Mouse (Mus musculus): ENCODE results near the gene Slc39a13. TPM values are rescaled to one million over a fixed set of nuclear protein-coding genes. Genes with fewer than 3 reads are reported as not detected.
A peak's percentile ranks its signal among the peaks of the same experiment; 100 is the strongest.

The Slc39a13 gene
- polyA plus RNA-seq (2014; fragmentation: Nextera tagmentation; extraction: Ambion mirVana): 34.0 and 36.3 TPM in 2 replicates

GRCm38 (mm10) chr2:91070076-91070800, at the start of gene Slc39a13:
TSS of gene Slc39a13 (minus strand) at chr2:91070417.
- Histone ChIP-seq H3K27me3 (ENCODE audit: control insufficient read depth, insufficient read depth, low read length) (no peaks in the 10 kb centered on the region), H3K4me2 (peak within 1 kb of the TSS; percentile 90), H3K36me3 (ENCODE audit: control insufficient read depth, insufficient read depth, low read length) (0 out of 2 replicates have a peak, but pooled peaks cover 2% of the 10 kb centered on the region), H3K4me1 (ENCODE audit: control insufficient read depth, insufficient read depth, low read length) (peaks cover 19% of the 10 kb centered on the region), H3K9ac (ENCODE audit: low read depth, low read length) (peak within 1 kb of the TSS; percentile 84), H3K4me3 (ENCODE audit: low read depth, low read length) (peak within 1 kb of the TSS; percentile 69), H3K9me3 (replicated peaks; ENCODE audit: control insufficient read depth, low read length) (no peaks in the 10 kb centered on the region), H3K27ac (ENCODE audit: low read depth, low read length) (peak within 1 kb of the TSS; percentile 87)
- peak; percentile 94 for ATAC-seq (replicated peaks; ENCODE audit: insufficient number of reproducible peaks, low FRiP score, low TSS enrichment)
- under 1% methylated on average over 64 of the region's 69 CpGs for WGBS (ENCODE audit: insufficient replicate concordance)

- no peaks in the 10 kb centered on the region for H3K27me3 ChIP-seq (ENCODE audit: control insufficient read depth, insufficient read depth, low read length)
- no peak for ATAC-seq (replicated peaks; ENCODE audit: insufficient number of reproducible peaks, low FRiP score, low TSS enrichment)
- H3K9ac ChIP-seq (ENCODE audit: low read depth, low read length): peak overlapping the region; percentile 89
- H3K4me3 ChIP-seq (ENCODE audit: low read depth, low read length): peak overlapping the region; percentile 60
- 48% methylated on average over 6 of the region's 6 CpGs for WGBS (ENCODE audit: insufficient replicate concordance)
- H3K27ac ChIP-seq (ENCODE audit: low read depth, low read length): peak overlapping the region; percentile 95
- H3K9me3 ChIP-seq (replicated peaks; ENCODE audit: control insufficient read depth, low read length): no peaks in the 10 kb centered on the region
- H3K4me2 ChIP-seq: peak overlapping the region; percentile 76
- peaks cover 37% of the 10 kb centered on the region for H3K4me1 ChIP-seq (ENCODE audit: control insufficient read depth, insufficient read depth, low read length)
- H3K36me3 ChIP-seq (ENCODE audit: control insufficient read depth, insufficient read depth, low read length): peaks cover 13% of the 10 kb centered on the region; the same call in 1 of the 2 replicates
Observed at GRCm38 (mm10) chr2:91119551-91119950, 49.3 kb upstream of the Slc39a13 start.

GRCm38 (mm10) chr2:91119061-91119460, 48.8 kb upstream of the Slc39a13 start:
- H3K4me1 ChIP-seq (ENCODE audit: control insufficient read depth, insufficient read depth, low read length): peaks cover 33% of the 10 kb centered on the region
- H3K27me3 ChIP-seq (ENCODE audit: control insufficient read depth, insufficient read depth, low read length): no peaks in the 10 kb centered on the region
- 60% methylated on average over 19 of the region's 19 CpGs for WGBS (ENCODE audit: insufficient replicate concordance)
- no peaks in the 10 kb centered on the region for H3K9me3 ChIP-seq (replicated peaks; ENCODE audit: control insufficient read depth, low read length)
- peak overlapping the region; percentile 95 for H3K27ac ChIP-seq (ENCODE audit: low read depth, low read length)
- peak overlapping the region; percentile 89 for H3K9ac ChIP-seq (ENCODE audit: low read depth, low read length)
- ATAC-seq (replicated peaks; ENCODE audit: insufficient number of reproducible peaks, low FRiP score, low TSS enrichment): no peak
- H3K4me3 ChIP-seq (ENCODE audit: low read depth, low read length): peak overlapping the region; percentile 60
- H3K36me3 ChIP-seq (ENCODE audit: control insufficient read depth, insufficient read depth, low read length): peaks cover 9% of the 10 kb centered on the region; the same call in 1 of the 2 replicates
- peak overlapping the region; percentile 76 for H3K4me2 ChIP-seq

GRCm38 (mm10) chr2:91118647-91119046, 48.4 kb upstream of the Slc39a13 start:
- Histone ChIP-seq H3K4me1 (ENCODE audit: control insufficient read depth, insufficient read depth, low read length) (peaks cover 33% of the 10 kb centered on the region), H3K9me3 (replicated peaks; ENCODE audit: control insufficient read depth, low read length) (no peaks in the 10 kb centered on the region), H3K4me3 (ENCODE audit: low read depth, low read length) (peak overlapping the region; percentile 60), H3K27ac (ENCODE audit: low read depth, low read length) (peak overlapping the region; percentile 95), H3K4me2 (peak overlapping the region; percentile 76), H3K27me3 (ENCODE audit: control insufficient read depth, insufficient read depth, low read length) (no peaks in the 10 kb centered on the region), H3K36me3 (ENCODE audit: control insufficient read depth, insufficient read depth, low read length) (peaks cover 7% of the 10 kb centered on the region; the same call in 1 of the 2 replicates), H3K9ac (ENCODE audit: low read depth, low read length) (peak overlapping the region; percentile 89)
- peak; percentile 50 for ATAC-seq (replicated peaks; ENCODE audit: insufficient number of reproducible peaks, low FRiP score, low TSS enrichment)
- 32% methylated on average over 1 of the region's 1 CpGs for whole genome bisulfite sequencing (ENCODE audit: insufficient replicate concordance)

- Histone ChIP-seq H3K27ac (ENCODE audit: low read depth, low read length) (peak within 1 kb of the TSS; percentile 95), H3K36me3 (ENCODE audit: control insufficient read depth, insufficient read depth, low read length) (peaks cover 5% of the 10 kb centered on the region; the same call in 1 of the 2 replicates), H3K4me2 (peak within 1 kb of the TSS; percentile 76), H3K9me3 (replicated peaks; ENCODE audit: control insufficient read depth, low read length) (no peaks in the 10 kb centered on the region), H3K4me3 (ENCODE audit: low read depth, low read length) (peak within 1 kb of the TSS; percentile 60), H3K4me1 (ENCODE audit: control insufficient read depth, insufficient read depth, low read length) (peaks cover 30% of the 10 kb centered on the region), H3K27me3 (ENCODE audit: control insufficient read depth, insufficient read depth, low read length) (no peaks in the 10 kb centered on the region), H3K9ac (ENCODE audit: low read depth, low read length) (peak within 1 kb of the TSS; percentile 89)
- ATAC-seq (replicated peaks; ENCODE audit: insufficient number of reproducible peaks, low FRiP score, low TSS enrichment): no peak; the same call in 1 of the 2 replicates
- 45% methylated on average over 11 of the region's 11 CpGs for WGBS (ENCODE audit: insufficient replicate concordance)
Observed at GRCm38 (mm10) chr2:91117585-91118275, 47.5 kb upstream of the Slc39a13 start, which contains the start of gene Mybpc3. TSS of gene Mybpc3 (plus strand) at chr2:91118144.

- Histone ChIP-seq H3K27ac (ENCODE audit: low read depth, low read length) (peak overlapping the region; percentile 95), H3K27me3 (ENCODE audit: control insufficient read depth, insufficient read depth, low read length) (no peaks in the 10 kb centered on the region), H3K4me3 (ENCODE audit: low read depth, low read length) (peak overlapping the region; percentile 1; the same call in 1 of the 2 replicates)
Observed at GRCm38 (mm10) chr2:91116842-91117241, 46.6 kb upstream of the Slc39a13 start.

GRCm38 (mm10) chr2:91115578-91115970, 45.4 kb upstream of the Slc39a13 start:
- H3K36me3 ChIP-seq (ENCODE audit: control insufficient read depth, insufficient read depth, low read length): no peaks in the 10 kb centered on the region
- peaks cover 21% of the 10 kb centered on the region for H3K4me1 ChIP-seq (ENCODE audit: control insufficient read depth, insufficient read depth, low read length)
- peak overlapping the region; percentile 34 for H3K4me3 ChIP-seq (ENCODE audit: low read depth, low read length)
- ATAC-seq (replicated peaks; ENCODE audit: insufficient number of reproducible peaks, low FRiP score, low TSS enrichment): no peak
- no peaks in the 10 kb centered on the region for H3K27me3 ChIP-seq (ENCODE audit: control insufficient read depth, insufficient read depth, low read length)
- 0 out of 2 replicates have a peak overlapping the region, but pooled peaks have one; percentile 11 for H3K27ac ChIP-seq (ENCODE audit: low read depth, low read length)
- peak overlapping the region; percentile 68 for H3K4me2 ChIP-seq
- H3K9me3 ChIP-seq (replicated peaks; ENCODE audit: control insufficient read depth, low read length): no peaks in the 10 kb centered on the region
- WGBS (ENCODE audit: insufficient replicate concordance): 27% methylated on average over 12 of the region's 12 CpGs
- H3K9ac ChIP-seq (ENCODE audit: low read depth, low read length): peak overlapping the region; percentile 56

More at GRCm38 (mm10) chr2:91116842-91117241, 46.6 kb upstream of the Slc39a13 start:
- Histone ChIP-seq H3K9me3 (replicated peaks; ENCODE audit: control insufficient read depth, low read length) (no peaks in the 10 kb centered on the region), H3K36me3 (ENCODE audit: control insufficient read depth, insufficient read depth, low read length) (peaks cover 3% of the 10 kb centered on the region; the same call in 1 of the 2 replicates), H3K4me2 (peak overlapping the region; percentile 76), H3K9ac (ENCODE audit: low read depth, low read length) (no peak overlapping the region), H3K4me1 (ENCODE audit: control insufficient read depth, insufficient read depth, low read length) (peaks cover 31% of the 10 kb centered on the region)
- WGBS (ENCODE audit: insufficient replicate concordance): 47% methylated on average over 5 of the region's 5 CpGs
- ATAC-seq (replicated peaks; ENCODE audit: insufficient number of reproducible peaks, low FRiP score, low TSS enrichment): no peak

GRCm38 (mm10) chr2:91114781-91115577, 44.8 kb upstream of the Slc39a13 start:
- Histone ChIP-seq H3K9me3 (replicated peaks; ENCODE audit: control insufficient read depth, low read length) (no peaks in the 10 kb centered on the region), H3K4me1 (ENCODE audit: control insufficient read depth, insufficient read depth, low read length) (peaks cover 21% of the 10 kb centered on the region), H3K27ac (ENCODE audit: low read depth, low read length) (no peak overlapping the region), H3K4me3 (ENCODE audit: low read depth, low read length) (peak overlapping the region; percentile 34), H3K9ac (ENCODE audit: low read depth, low read length) (peak overlapping the region; percentile 56), H3K27me3 (ENCODE audit: control insufficient read depth, insufficient read depth, low read length) (no peaks in the 10 kb centered on the region), H3K4me2 (peak overlapping the region; percentile 68), H3K36me3 (ENCODE audit: control insufficient read depth, insufficient read depth, low read length) (no peaks in the 10 kb centered on the region)
- 8% methylated on average over 42 of the region's 42 CpGs for whole genome bisulfite sequencing (ENCODE audit: insufficient replicate concordance)
- ATAC-seq (replicated peaks; ENCODE audit: insufficient number of reproducible peaks, low FRiP score, low TSS enrichment): peak; percentile 12

All from heart, embryonic 11.5 days (tissue).